Mouse (Mus musculus): Measurements from ENCODE around the gene Fam185a. TPM values are rescaled to one million over a fixed set of nuclear protein-coding genes. Genes with fewer than 3 reads are reported as not detected.

Fam185a gene
- polyA plus RNA-seq (2014; fragmentation: Illumina TruSeq; extraction: RNeasy Lipid Tissue Mini Kit (QIAGEN cat#74804)): 31.6 TPM

GRCm38 (mm10) chr5:21424614-21425602, at the start of gene Fam185a, which contains the start of gene Ccdc146:
Gene Fam185a, plus strand, starts transcription at chr5:21424958.
Gene Ccdc146, minus strand, starts transcription at chr5:21424677.

Other genes starting within 250 kb of the Fam185a start
- 8.0 TPM for gene Gsap, start 238.7 kb upstream of the Fam185a start, polyA plus RNA-seq (2014; fragmentation: Illumina TruSeq; extraction: RNeasy Lipid Tissue Mini Kit (QIAGEN cat#74804))
- 342 TPM for gene Fgl2, start 52.3 kb upstream of the Fam185a start, polyA plus RNA-seq (2014; fragmentation: Illumina TruSeq; extraction: RNeasy Lipid Tissue Mini Kit (QIAGEN cat#74804))
- gene Ccdc146, start 281 bp upstream of the Fam185a start, polyA plus RNA-seq (2014; fragmentation: Illumina TruSeq; extraction: RNeasy Lipid Tissue Mini Kit (QIAGEN cat#74804)): 5.9 TPM
- 31.0 TPM for gene Lrrc17, start 118.6 kb downstream of the Fam185a start, polyA plus RNA-seq (2014; fragmentation: Illumina TruSeq; extraction: RNeasy Lipid Tissue Mini Kit (QIAGEN cat#74804))
- gene Fbxl13, start 220.7 kb downstream of the Fam185a start, polyA plus RNA-seq (2014; fragmentation: Illumina TruSeq; extraction: RNeasy Lipid Tissue Mini Kit (QIAGEN cat#74804)): 3.8 TPM
- gene Armc10, start 220.9 kb downstream of the Fam185a start, polyA plus RNA-seq (2014; fragmentation: Illumina TruSeq; extraction: RNeasy Lipid Tissue Mini Kit (QIAGEN cat#74804)): 112 TPM